Mouse (Mus musculus): Measurements from ENCODE around the gene Fndc1.

DNA sequence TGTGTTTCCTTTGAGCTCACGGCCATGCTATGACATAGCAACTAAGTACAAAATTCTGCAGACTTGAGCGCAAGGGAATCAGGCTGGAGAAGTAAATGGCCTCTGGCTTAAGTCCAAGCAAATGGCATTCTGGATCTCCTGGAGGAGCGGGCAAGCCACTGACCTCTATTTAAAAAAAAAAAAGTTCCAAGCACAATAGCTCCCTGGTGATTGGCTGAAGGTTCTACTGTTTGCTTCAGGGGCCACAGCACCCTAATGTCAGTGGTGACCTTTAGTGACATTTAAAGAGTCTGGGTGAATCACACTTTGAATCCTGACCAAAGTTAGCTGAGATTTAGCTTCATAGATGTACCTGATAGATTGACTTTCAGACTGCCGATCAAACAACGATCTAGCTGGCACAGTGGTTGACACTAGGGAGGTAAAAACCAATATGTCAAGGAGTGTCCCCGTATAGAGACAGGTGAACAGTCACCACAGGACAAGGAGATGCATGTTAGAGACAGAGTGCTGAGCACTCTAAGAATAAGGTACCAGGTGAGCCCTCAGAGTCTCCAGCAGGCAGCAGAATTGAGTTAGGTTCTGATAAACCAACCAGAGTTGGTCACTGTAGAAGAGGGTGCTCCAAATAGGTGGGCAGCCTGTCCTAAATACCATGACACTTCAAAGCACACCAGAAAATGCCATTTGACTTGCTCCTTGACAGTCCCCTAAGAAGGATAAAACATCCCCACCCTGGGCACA lies 43.9 kb upstream of the Fndc1 start:
- no peak for TF ChIP-seq CTCF (conservative IDR thresholded peaks at IDR 0.05; ENCODE audit: insufficient read depth, insufficient read length, low read depth, low read length)
- TF ChIP-seq POLR2A (IDR thresholded peaks at IDR 0.05; ENCODE audit: low read depth, low read length), result no peak
